Mouse (Mus musculus) forebrain, postnatal 0 days (tissue): ENCODE results near the gene Dcun1d3. TPM values are rescaled to one million over a fixed set of nuclear protein-coding genes. Genes with fewer than 3 reads are reported as not detected.

Experiments used
- ATAC-seq: fragments of 200-750 bp; cut with Nextera tagmentation; 2 replicates; pipeline ENCODE4 v1.8.0; 2017; ENCODE audit warnings: mild to moderate bottlenecking, moderate library complexity
- DNase-seq: peaks from one replicate; pipeline ENCODE4 v3.0.0-alpha.2; 2015
- H3K27ac ChIP-seq: fragments of 300-500 bp; sonication (generic); 2 replicates; pipeline ENCODE4 v1.5.1; 2014; ENCODE audit warnings: low read depth, mild to moderate bottlenecking, antibody characterized with exemption, low read length, moderate library complexity, mixed read lengths
- H3K27me3 ChIP-seq: fragments of 300-500 bp; sonication (generic); 2 replicates; pipeline ENCODE4 v1.6.1; 2014; ENCODE audit warnings: mild to moderate bottlenecking, low read length, mixed read lengths; ENCODE audit not compliant: insufficient read depth
- H3K36me3 ChIP-seq: fragments of 300-500 bp; sonication (generic); 2 replicates; pipeline ENCODE4 v1.6.1; 2014; ENCODE audit warnings: mild to moderate bottlenecking, moderate library complexity; ENCODE audit not compliant: insufficient read depth
- H3K4me1 ChIP-seq: fragments of 300-500 bp; sonication (generic); 2 replicates; pipeline ENCODE4 v1.6.1; 2014; ENCODE audit warnings: antibody characterized with exemption; ENCODE audit not compliant: insufficient read depth
- H3K4me2 ChIP-seq: fragments of 300-500 bp; sonication (generic); 2 replicates; pipeline ENCODE4 v1.6.1; 2014; ENCODE audit warnings: low read depth, mild to moderate bottlenecking, moderate library complexity
- H3K4me3 ChIP-seq: fragments of 300-500 bp; sonication (generic); 2 replicates; pipeline ENCODE4 v1.5.1; 2014; ENCODE audit warnings: low read depth, low read length, mixed read lengths
- H3K9ac ChIP-seq: fragments of 300-500 bp; sonication (generic); 2 replicates; pipeline ENCODE4 v1.6.1; 2014; ENCODE audit warnings: mild to moderate bottlenecking
- H3K9me3 ChIP-seq: fragments of 300-500 bp; sonication (generic); 2 replicates; pipeline ENCODE4 v1.6.1; 2016; ENCODE audit warnings: low read length
- CTCF ChIP-seq: sonication (generic); IDR thresholded peaks from 2 replicates; pipeline ENCODE4 v1.5.1; 2016; ENCODE audit warnings: antibody characterized with exemption, control low read depth, low read depth
- WGBS: fragments of 180-500 bp; shearing (Covaris S2); extraction: QIAGEN DNeasy Blood & Tissue Kit; methylation state at CpG from one replicate; pipeline ENCODE4 v1.1.7; 2014; 5-methylcytosine and 5-hydroxymethylcytosine counted together
- polyA plus RNA-seq: library from polyadenylated mRNA; unstranded; fragments of >200 nt; fragmentation: Nextera tagmentation; extraction: Ambion mirVana; gene quantifications from 2 replicates; pipeline ENCODE4 v1.2.1, GENCODE M21; 2015
- total RNA-seq: library from RNA; depleted of rRNA; stranded (reverse); fragments of >200 nt; gene quantifications from 2 replicates; pipeline ENCODE4 v1.2.3, GENCODE M21; 2014; rRNA removed

Gene Dcun1d3
- total RNA-seq (10.8 and 14.6 TPM in 2 replicates), polyA plus RNA-seq (6.8 and 9.0 TPM in 2 replicates)

GRCm38 (mm10) chr7:119895639-119896512, at the start of gene Dcun1d3, which contains the start of gene Lyrm1:
Gene Dcun1d3 (minus strand): TSS chr7:119896298.
Gene Lyrm1 (plus strand): TSS chr7:119895861.
- H3K4me3 ChIP-seq, result peak within 1 kb of the TSS; percentile 76
- DNase-seq, result peak; percentile 99
- under 1% methylated on average over 61 of the region's 63 CpGs for WGBS
- no peaks in the 10 kb centered on the region for H3K36me3 ChIP-seq
- H3K27me3 ChIP-seq, result no peaks in the 10 kb centered on the region
- peak; percentile 98 for ATAC-seq
- peak within 1 kb of the TSS; percentile 97 for H3K27ac ChIP-seq
- peak within 1 kb of the TSS; percentile 93 for H3K9ac ChIP-seq
- H3K9me3 ChIP-seq, result no peaks in the 10 kb centered on the region
- H3K4me2 ChIP-seq, result peak within 1 kb of the TSS; percentile 83
- TF ChIP-seq CTCF, result no peak
- peaks cover 20% of the 10 kb centered on the region; the same call in 1 of the 2 replicates for H3K4me1 ChIP-seq

- Histone ChIP-seq H3K9me3 (no peaks in the 10 kb centered on the region), H3K27me3 (no peaks in the 10 kb centered on the region), H3K4me1 (no peaks in the 10 kb centered on the region), H3K36me3 (no peaks in the 10 kb centered on the region), H3K4me2 (no peak overlapping the region), H3K9ac (no peak overlapping the region), H3K4me3 (no peak overlapping the region), H3K27ac (no peak overlapping the region)
- TF ChIP-seq CTCF, result no peak
- 65% methylated on average over 2 of the region's 2 CpGs for WGBS
- DNase-seq (no peak), ATAC-seq (no peak)
Observed at GRCm38 (mm10) chr7:119941569-119941968, 45.5 kb upstream of the Dcun1d3 start.

- Histone ChIP-seq H3K9me3 (no peaks in the 10 kb centered on the region), H3K36me3 (no peaks in the 10 kb centered on the region), H3K27ac (no peak overlapping the region), H3K4me2 (no peak overlapping the region), H3K4me3 (no peak overlapping the region), H3K9ac (no peak overlapping the region), H3K4me1 (no peaks in the 10 kb centered on the region), H3K27me3 (no peaks in the 10 kb centered on the region)
- 51% methylated on average over 5 of the region's 5 CpGs for WGBS
- no peak for DNase-seq
- TF ChIP-seq CTCF, result no peak
- no peak for ATAC-seq
Observed at GRCm38 (mm10) chr7:119937036-119937435, 40.9 kb upstream of the Dcun1d3 start.

- Histone ChIP-seq H3K27me3 (no peaks in the 10 kb centered on the region), H3K36me3 (no peaks in the 10 kb centered on the region), H3K9me3 (no peaks in the 10 kb centered on the region), H3K4me2 (no peak overlapping the region), H3K27ac (no peak overlapping the region), H3K4me1 (no peaks in the 10 kb centered on the region), H3K4me3 (no peak overlapping the region), H3K9ac (no peak overlapping the region)
- DNase-seq (peak; percentile 21), ATAC-seq (no peak)
- no peak for TF ChIP-seq CTCF
Observed at GRCm38 (mm10) chr7:119936321-119936720, 40.2 kb upstream of the Dcun1d3 start.

- no peaks in the 10 kb centered on the region for H3K27me3 ChIP-seq
- no peaks in the 10 kb centered on the region for H3K4me1 ChIP-seq
- ATAC-seq, result no peak
- no peak overlapping the region for H3K27ac ChIP-seq
- no peak overlapping the region for H3K4me3 ChIP-seq
- no peak overlapping the region for H3K9ac ChIP-seq
- H3K9me3 ChIP-seq, result no peaks in the 10 kb centered on the region
- TF ChIP-seq CTCF, result no peak
- H3K36me3 ChIP-seq, result no peaks in the 10 kb centered on the region
- 64% methylated on average over 2 of the region's 2 CpGs for WGBS
- no peak overlapping the region for H3K4me2 ChIP-seq
- no peak for DNase-seq
Observed at GRCm38 (mm10) chr7:119928783-119929440, 32.8 kb upstream of the Dcun1d3 start.

GRCm38 (mm10) chr7:119921054-119921453, 25.0 kb upstream of the Dcun1d3 start:
- H3K9me3 ChIP-seq, result no peaks in the 10 kb centered on the region
- no peak overlapping the region for H3K27ac ChIP-seq
- DNase-seq, result no peak
- H3K4me2 ChIP-seq, result no peak overlapping the region
- 83% methylated on average over 4 of the region's 4 CpGs for WGBS
- TF ChIP-seq CTCF, result no peak
- H3K4me1 ChIP-seq, result no peaks in the 10 kb centered on the region
- ATAC-seq, result no peak
- H3K4me3 ChIP-seq, result no peak overlapping the region
- no peaks in the 10 kb centered on the region for H3K36me3 ChIP-seq
- H3K9ac ChIP-seq, result no peak overlapping the region
- no peaks in the 10 kb centered on the region for H3K27me3 ChIP-seq

GRCm38 (mm10) chr7:119920457-119920856, 24.4 kb upstream of the Dcun1d3 start:
- Histone ChIP-seq H3K27me3 (no peaks in the 10 kb centered on the region), H3K27ac (no peak overlapping the region), H3K4me3 (no peak overlapping the region), H3K4me1 (no peaks in the 10 kb centered on the region), H3K9me3 (no peaks in the 10 kb centered on the region), H3K36me3 (no peaks in the 10 kb centered on the region), H3K4me2 (no peak overlapping the region), H3K9ac (no peak overlapping the region)
- DNase-seq (no peak), ATAC-seq (no peak)
- no peak for TF ChIP-seq CTCF
- 30% methylated on average over 2 of the region's 2 CpGs for WGBS
